Mouse (Mus musculus): ENCODE data around the gene Bpifb9a. TPM values are rescaled to one million over a fixed set of nuclear protein-coding genes. Genes with fewer than 3 reads are reported as not detected.
"Not testable (repeated sequence)": the region's sequence is repeated elsewhere in the genome, so short reads cannot be mapped to it uniquely, and the experiment has no call there.

Gene Bpifb9a
- total RNA-seq (2015; ENCODE audit: low replicate concordance) (not detected in 2 replicates), total RNA-seq (2017; ENCODE audit: low replicate concordance) (not detected in 2 replicates)

GRCm38 (mm10) chr2:154257554-154257953 is at the start of gene Bpifb9a:
Bpifb9a (plus strand) TSS chr2:154257854.
- not testable (repeated sequence) for ATAC-seq (replicated peaks; ENCODE audit: low FRiP score, poor library complexity, severe bottlenecking)

- ATAC-seq (replicated peaks; ENCODE audit: low FRiP score, poor library complexity, severe bottlenecking) = no peak
Observed at GRCm38 (mm10) chr2:154209112-154209511, 48.5 kb upstream of the Bpifb9a start.

GRCm38 (mm10) chr2:154211121-154211520 is 46.5 kb upstream of the Bpifb9a start:
- no peak for ATAC-seq (replicated peaks; ENCODE audit: low FRiP score, poor library complexity, severe bottlenecking)

DNA sequence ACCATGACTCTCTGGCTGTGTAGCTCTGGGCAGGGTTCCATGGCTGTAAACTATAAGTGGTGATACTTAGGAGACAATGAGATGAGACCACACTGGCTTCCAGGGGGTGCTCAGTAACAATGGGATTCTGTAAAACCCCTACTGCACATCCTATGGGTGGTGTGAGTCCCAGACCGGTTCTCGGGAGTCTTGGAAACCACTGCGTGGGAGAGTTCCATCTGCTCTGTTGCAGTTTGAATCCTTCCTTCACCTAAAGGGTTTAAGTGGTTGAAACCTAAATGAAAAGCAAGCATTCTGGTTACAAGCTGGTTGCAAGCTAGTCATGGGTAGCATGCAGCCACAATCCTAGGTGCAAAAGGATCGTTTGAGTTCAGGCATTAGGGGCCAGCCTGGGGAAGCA is 45.8 kb upstream of the Bpifb9a start:
- ATAC-seq (replicated peaks; ENCODE audit: low FRiP score, poor library complexity, severe bottlenecking) = no peak

DNA sequence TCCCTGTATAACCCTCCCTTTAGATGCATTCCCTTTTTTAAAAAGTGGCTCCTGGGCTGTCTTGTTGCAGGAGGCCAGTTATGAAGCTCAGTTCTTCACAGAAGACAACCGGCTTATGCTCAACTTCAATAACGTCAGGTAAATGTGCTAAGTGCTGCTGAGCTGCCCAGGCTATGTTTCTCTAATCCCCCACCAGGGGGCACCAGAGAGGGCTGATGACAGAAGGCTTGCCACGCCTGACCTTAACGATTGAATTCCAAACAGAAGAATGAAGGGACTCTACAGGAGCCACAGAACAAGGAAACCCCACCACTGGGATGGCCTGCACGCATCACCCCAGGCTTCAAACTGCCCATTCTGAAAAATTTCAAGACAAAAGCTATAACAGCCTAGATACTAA is 42.5 kb upstream of the Bpifb9a start:
- ATAC-seq (replicated peaks; ENCODE audit: low FRiP score, poor library complexity, severe bottlenecking) = 0 out of 2 replicates have a peak, but pooled peaks have one; percentile 46

GRCm38 (mm10) chr2:154219950-154220349 is 37.7 kb upstream of the Bpifb9a start:
- no peak for ATAC-seq (replicated peaks; ENCODE audit: low FRiP score, poor library complexity, severe bottlenecking)

- ATAC-seq (replicated peaks; ENCODE audit: low FRiP score, poor library complexity, severe bottlenecking) = no peak
Observed at GRCm38 (mm10) chr2:154223265-154223916, 34.3 kb upstream of the Bpifb9a start, which contains the start of gene Bpifb5. Bpifb5 (plus strand) TSS chr2:154223742.

DNA sequence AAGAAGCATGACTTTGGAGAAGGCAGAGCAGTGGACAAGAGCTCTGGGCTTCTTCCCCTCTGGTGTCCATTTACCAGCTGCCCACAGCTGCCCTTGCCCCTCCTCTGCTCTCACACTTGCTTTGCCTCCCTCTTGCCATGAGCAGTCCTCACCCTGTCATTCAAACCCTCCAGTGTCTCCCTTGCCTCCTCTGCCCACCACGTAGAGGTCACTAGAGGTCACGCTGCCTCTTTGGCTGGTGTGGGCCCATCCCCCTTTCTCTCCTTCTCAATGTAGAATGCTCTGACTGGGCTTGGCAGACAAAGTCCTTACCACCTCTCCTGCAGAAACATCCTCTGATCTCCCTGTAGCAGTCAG is 33.8 kb upstream of the Bpifb9a start:
- no peak for ATAC-seq (replicated peaks; ENCODE audit: low FRiP score, poor library complexity, severe bottlenecking)

- ATAC-seq (replicated peaks; ENCODE audit: low FRiP score, poor library complexity, severe bottlenecking) = no peak
Observed at GRCm38 (mm10) chr2:154226991-154227390, 30.7 kb upstream of the Bpifb9a start.

- no peak for ATAC-seq (replicated peaks; ENCODE audit: low FRiP score, poor library complexity, severe bottlenecking)
Observed at GRCm38 (mm10) chr2:154227830-154228229, 29.8 kb upstream of the Bpifb9a start.

GRCm38 (mm10) chr2:154233426-154233825 is 24.2 kb upstream of the Bpifb9a start:
- no peak for ATAC-seq (replicated peaks; ENCODE audit: low FRiP score, poor library complexity, severe bottlenecking)

DNA sequence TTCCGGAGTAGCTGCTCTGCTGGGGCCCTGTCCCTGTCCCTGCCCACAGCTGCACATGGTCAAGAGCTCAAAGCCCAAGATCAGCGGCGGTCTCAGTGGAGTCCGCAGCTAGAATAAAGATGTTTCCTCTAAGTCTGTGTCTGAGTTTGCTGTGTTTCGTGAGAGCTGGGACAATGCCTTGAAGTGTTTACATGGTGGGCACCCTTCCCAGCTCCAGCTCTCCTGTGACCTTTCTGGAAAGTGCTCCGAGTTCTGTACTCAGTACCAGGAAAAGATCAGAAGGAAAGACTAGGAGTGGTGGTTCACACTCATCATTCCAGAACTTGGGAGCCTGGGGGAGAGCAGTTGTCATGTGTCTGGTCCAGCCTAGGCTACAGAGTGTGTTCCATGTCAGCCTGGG is 16.9 kb upstream of the Bpifb9a start:
- ATAC-seq (replicated peaks; ENCODE audit: low FRiP score, poor library complexity, severe bottlenecking) = no peak

DNA sequence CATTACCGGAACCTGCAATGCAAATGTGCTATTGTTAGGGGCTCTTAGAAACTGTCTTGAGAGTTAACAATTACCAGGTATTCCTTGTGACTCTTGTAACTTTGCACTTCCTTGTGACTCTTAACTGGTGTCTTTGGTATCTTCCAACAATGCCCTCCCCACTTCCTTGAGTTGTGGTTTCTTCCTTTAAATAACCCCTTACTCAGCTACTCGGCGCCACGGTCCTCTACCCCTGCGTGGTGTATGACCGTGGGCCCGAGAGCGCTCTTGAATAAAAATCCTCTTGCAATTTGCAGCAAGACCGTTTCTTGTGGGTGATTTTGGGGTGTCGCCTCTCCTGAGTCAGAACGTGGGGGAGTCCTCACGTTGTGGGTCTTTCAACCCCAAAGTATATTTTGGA is 14.9 kb upstream of the Bpifb9a start:
- not testable (repeated sequence) for ATAC-seq (replicated peaks; ENCODE audit: low FRiP score, poor library complexity, severe bottlenecking)

- ATAC-seq (replicated peaks; ENCODE audit: low FRiP score, poor library complexity, severe bottlenecking) = no peak
Observed at GRCm38 (mm10) chr2:154243356-154244036, 14.2 kb upstream of the Bpifb9a start.

- no peak for ATAC-seq (replicated peaks; ENCODE audit: low FRiP score, poor library complexity, severe bottlenecking)
Observed at GRCm38 (mm10) chr2:154245322-154245721, 12.3 kb upstream of the Bpifb9a start.

- ATAC-seq (replicated peaks; ENCODE audit: low FRiP score, poor library complexity, severe bottlenecking) = not testable (repeated sequence)
Observed at GRCm38 (mm10) chr2:154255254-154255653, 2.4 kb upstream of the Bpifb9a start.

GRCm38 (mm10) chr2:154255770-154256169 is 1.9 kb upstream of the Bpifb9a start:
- ATAC-seq (replicated peaks; ENCODE audit: low FRiP score, poor library complexity, severe bottlenecking) = no peak

GRCm38 (mm10) chr2:154264397-154264796 is 6.7 kb downstream of the Bpifb9a start:
- not testable (repeated sequence) for ATAC-seq (replicated peaks; ENCODE audit: low FRiP score, poor library complexity, severe bottlenecking)

DNA sequence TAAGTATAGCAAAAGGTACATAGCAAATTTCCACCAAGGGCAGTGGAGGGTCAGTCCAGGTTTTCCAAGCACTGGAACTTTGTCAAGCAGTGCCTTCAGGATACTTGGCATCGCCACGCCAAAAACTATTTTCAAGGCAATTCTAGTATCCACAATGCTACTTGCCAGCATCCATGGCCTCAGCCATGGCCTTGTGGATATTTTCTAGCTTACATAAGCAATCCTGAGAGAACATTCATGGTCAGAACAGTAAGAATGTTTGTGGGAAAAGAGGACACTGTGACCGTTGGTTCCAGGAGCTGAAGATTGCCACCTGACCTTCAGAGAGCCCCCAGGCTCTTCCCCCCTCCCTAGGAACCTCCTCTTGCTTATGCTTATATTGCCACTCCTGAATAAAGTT is 34.2 kb downstream of the Bpifb9a start:
- ATAC-seq (replicated peaks; ENCODE audit: low FRiP score, poor library complexity, severe bottlenecking) = not testable (repeated sequence)

DNA sequence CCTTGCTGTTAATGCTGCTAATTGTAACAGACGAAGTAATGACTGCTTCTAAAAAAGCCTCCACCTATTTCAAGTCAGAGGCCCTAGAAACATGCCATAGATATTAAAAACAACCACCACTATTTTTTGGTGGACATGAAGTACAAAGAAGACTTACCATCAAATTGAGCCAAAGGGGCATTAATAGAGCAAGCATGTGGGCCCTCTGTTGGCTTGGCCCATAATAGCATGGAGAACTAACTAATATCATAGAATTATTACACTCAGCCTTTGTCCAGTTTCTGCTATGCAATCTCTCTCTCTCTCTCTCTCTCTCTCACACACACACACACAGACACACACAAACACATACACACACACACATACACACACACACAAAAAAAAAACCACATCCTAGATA is 35.2 kb downstream of the Bpifb9a start:
- ATAC-seq (replicated peaks; ENCODE audit: low FRiP score, poor library complexity, severe bottlenecking) = no peak

DNA sequence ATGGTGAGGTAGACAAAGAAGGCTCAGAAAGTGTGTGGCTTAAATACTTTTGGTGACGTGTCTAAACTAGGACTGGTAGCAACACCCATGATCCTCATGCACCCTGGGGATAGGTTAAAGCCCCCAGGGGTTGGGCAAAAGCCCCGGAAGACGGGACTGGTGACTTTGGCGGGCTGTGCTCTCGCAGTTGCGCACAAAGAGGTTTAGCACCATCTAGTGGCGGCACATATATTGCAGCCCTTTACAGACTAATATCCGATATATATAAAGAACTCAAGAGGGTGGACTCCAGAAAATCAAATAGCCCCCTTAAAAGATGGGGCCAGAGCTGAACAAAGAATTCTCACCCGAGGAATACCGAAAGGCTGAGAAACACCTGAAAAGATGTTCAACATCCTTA is 37.1 kb downstream of the Bpifb9a start:
- not testable (repeated sequence) for ATAC-seq (replicated peaks; ENCODE audit: low FRiP score, poor library complexity, severe bottlenecking)

Data from erythroid progenitor cell, adult 5-6 weeks (primary cell).